Mouse (Mus musculus) lung, embryonic 14.5 days (tissue): ENCODE data around the gene Arhgef11. TPM values are rescaled to one million over a fixed set of nuclear protein-coding genes. Genes with fewer than 3 reads are reported as not detected.

Source experiments
- ATAC-seq: fragments of 200-750 bp; cut with Nextera tagmentation; 2 replicates; pipeline ENCODE4 v1.8.0; 2017; ENCODE audit warnings: mild to moderate bottlenecking, moderate TSS enrichment, moderate library complexity; ENCODE audit not compliant: insufficient read depth
- DNase-seq: peaks from one replicate; pipeline ENCODE4 v3.0.0-alpha.2; 2015
- H3K27ac ChIP-seq: fragments of 300-500 bp; sonication (generic); 2 replicates; pipeline ENCODE4 v1.5.1; 2014; ENCODE audit warnings: low read depth, mild to moderate bottlenecking, moderate library complexity
- H3K27me3 ChIP-seq: fragments of 300-500 bp; sonication (generic); 2 replicates; pipeline ENCODE4 v1.6.1; 2014; ENCODE audit warnings: low read length, control low read depth; ENCODE audit not compliant: insufficient read depth
- H3K36me3 ChIP-seq: fragments of 300-500 bp; sonication (generic); 2 replicates; pipeline ENCODE4 v1.6.1; 2014; ENCODE audit warnings: control low read depth; ENCODE audit not compliant: insufficient read depth
- H3K4me1 ChIP-seq: fragments of 300-500 bp; sonication (generic); 2 replicates; pipeline ENCODE4 v1.6.1; 2014; ENCODE audit warnings: antibody characterized with exemption, control low read depth; ENCODE audit not compliant: insufficient read depth
- H3K4me2 ChIP-seq: fragments of 300-500 bp; sonication (generic); 2 replicates; pipeline ENCODE4 v1.6.1; 2014; ENCODE audit warnings: mild to moderate bottlenecking
- H3K4me3 ChIP-seq: fragments of 300-500 bp; sonication (generic); 2 replicates; pipeline ENCODE4 v1.5.1; 2014; ENCODE audit warnings: low read depth, low read length
- H3K9ac ChIP-seq: fragments of 300-500 bp; sonication (generic); 2 replicates; pipeline ENCODE4 v1.6.1; 2014
- H3K9me3 ChIP-seq: fragments of 300-500 bp; sonication (generic); 2 replicates; pipeline ENCODE4 v1.6.1; 2016; ENCODE audit warnings: low read depth, low read length, control low read depth
- CTCF ChIP-seq: IDR thresholded peaks from 2 replicates; pipeline ENCODE4 v1.5.1; 2016; ENCODE audit warnings: antibody characterized with exemption, low read depth
- WGBS: fragments of 180-500 bp; shearing (Covaris S2); extraction: QIAGEN DNeasy Blood & Tissue Kit; methylation state at CpG from one replicate; pipeline ENCODE4 v1.1.7; 2014; 5-methylcytosine and 5-hydroxymethylcytosine counted together
- polyA plus RNA-seq: library from polyadenylated mRNA; unstranded; fragments of >200 nt; fragmentation: Nextera tagmentation; extraction: Ambion mirVana; gene quantifications from 2 replicates; pipeline ENCODE4 v1.2.1, GENCODE M21; 2014

Gene Arhgef11
- polyA plus RNA-seq, 1 experiment from 2014 or later: 18.8 TPM

GRCm38 (mm10) chr3:87733098-87733497 is 115.7 kb downstream of the Arhgef11 start:
- no peak overlapping the region for H3K9ac ChIP-seq
- no peak for TF ChIP-seq CTCF

GRCm38 (mm10) chr3:87733984-87734761 is 116.8 kb downstream of the Arhgef11 start:
- 80% methylated on average over 11 of the region's 11 CpGs for WGBS
- ATAC-seq: no peak

More at GRCm38 (mm10) chr3:87733098-87733497, 115.7 kb downstream of the Arhgef11 start:
- Histone ChIP-seq H3K9me3 (no peaks in the 10 kb centered on the region), H3K4me2 (no peak overlapping the region), H3K36me3 (peaks cover 92% of the 10 kb centered on the region), H3K27me3 (no peaks in the 10 kb centered on the region), H3K4me1 (no peaks in the 10 kb centered on the region), H3K27ac (no peak overlapping the region), H3K4me3 (no peak overlapping the region)
- ATAC-seq: no peak
- WGBS: 64% methylated on average over 4 of the region's 4 CpGs
- DNase-seq: no peak

GRCm38 (mm10) chr3:87735335-87735734 is 118.0 kb downstream of the Arhgef11 start:
- no peaks in the 10 kb centered on the region for H3K9me3 ChIP-seq
- WGBS: 50% methylated on average over 9 of the region's 9 CpGs
- H3K27me3 ChIP-seq: no peaks in the 10 kb centered on the region
- DNase-seq: no peak
- H3K9ac ChIP-seq: no peak overlapping the region
- no peak overlapping the region for H3K4me2 ChIP-seq
- H3K27ac ChIP-seq: no peak overlapping the region
- H3K4me1 ChIP-seq: no peaks in the 10 kb centered on the region
- H3K4me3 ChIP-seq: no peak overlapping the region
- TF ChIP-seq CTCF: no peak
- H3K36me3 ChIP-seq: peaks cover 80% of the 10 kb centered on the region
- no peak for ATAC-seq

More at GRCm38 (mm10) chr3:87733984-87734761, 116.8 kb downstream of the Arhgef11 start:
- Histone ChIP-seq H3K4me1 (no peaks in the 10 kb centered on the region), H3K4me3 (no peak overlapping the region), H3K4me2 (no peak overlapping the region), H3K9ac (no peak overlapping the region), H3K36me3 (peaks cover 90% of the 10 kb centered on the region), H3K27me3 (no peaks in the 10 kb centered on the region), H3K9me3 (no peaks in the 10 kb centered on the region), H3K27ac (no peak overlapping the region)
- TF ChIP-seq CTCF: no peak
- DNase-seq: no peak

- DNase-seq: no peak
- H3K27me3 ChIP-seq: no peaks in the 10 kb centered on the region
- ATAC-seq: no peak
- H3K9ac ChIP-seq: no peak overlapping the region
- no peak overlapping the region for H3K27ac ChIP-seq
- peaks cover 53% of the 10 kb centered on the region for H3K36me3 ChIP-seq
- WGBS: 73% methylated on average over 5 of the region's 5 CpGs
- H3K4me1 ChIP-seq: no peaks in the 10 kb centered on the region
- H3K9me3 ChIP-seq: no peaks in the 10 kb centered on the region
- H3K4me3 ChIP-seq: no peak overlapping the region
- H3K4me2 ChIP-seq: no peak overlapping the region
- TF ChIP-seq CTCF: no peak
These were observed 121.5 kb downstream of the Arhgef11 start for GRCm38 (mm10) chr3:87738906-87739305.

GRCm38 (mm10) chr3:87742013-87742412 is 124.7 kb downstream of the Arhgef11 start:
- WGBS: 68% methylated on average over 3 of the region's 3 CpGs
- peaks cover 24% of the 10 kb centered on the region; the same call in 1 of the 2 replicates for H3K36me3 ChIP-seq
- no peaks in the 10 kb centered on the region for H3K9me3 ChIP-seq
- no peak for DNase-seq
- H3K4me1 ChIP-seq: peaks cover 12% of the 10 kb centered on the region
- no peak for ATAC-seq
- H3K27me3 ChIP-seq: no peaks in the 10 kb centered on the region
- TF ChIP-seq CTCF: no peak
- H3K27ac ChIP-seq: no peak overlapping the region; the same call in 1 of the 2 replicates
- no peak overlapping the region for H3K4me3 ChIP-seq
- no peak overlapping the region for H3K9ac ChIP-seq
- no peak overlapping the region for H3K4me2 ChIP-seq

- ATAC-seq (no peak), DNase-seq (no peak)
- 85% methylated on average over 16 of the region's 16 CpGs for WGBS
- Histone ChIP-seq H3K27ac (no peak overlapping the region), H3K4me2 (no peak overlapping the region), H3K36me3 (peaks cover 17% of the 10 kb centered on the region; the same call in 1 of the 2 replicates), H3K27me3 (no peaks in the 10 kb centered on the region), H3K9me3 (no peaks in the 10 kb centered on the region), H3K4me3 (no peak overlapping the region), H3K9ac (no peak overlapping the region), H3K4me1 (peaks cover 12% of the 10 kb centered on the region)
- TF ChIP-seq CTCF: no peak
These were observed 125.4 kb downstream of the Arhgef11 start for GRCm38 (mm10) chr3:87742735-87743134.

- Histone ChIP-seq H3K9ac (no peak overlapping the region), H3K4me3 (no peak overlapping the region), H3K9me3 (no peaks in the 10 kb centered on the region), H3K27me3 (no peaks in the 10 kb centered on the region), H3K4me2 (no peak overlapping the region), H3K4me1 (peaks cover 12% of the 10 kb centered on the region), H3K36me3 (peaks cover 7% of the 10 kb centered on the region; the same call in 1 of the 2 replicates), H3K27ac (no peak overlapping the region)
- ATAC-seq (no peak), DNase-seq (no peak)
- WGBS: 81% methylated on average over 4 of the region's 4 CpGs
- no peak for TF ChIP-seq CTCF
These were observed 126.6 kb downstream of the Arhgef11 start for GRCm38 (mm10) chr3:87743927-87744326.
